Mouse (Mus musculus): ENCODE data around the gene 4933416C03Rik. TPM values are rescaled to one million over a fixed set of nuclear protein-coding genes. Genes with fewer than 3 reads are reported as not detected.

4933416C03Rik gene
- not detected in 2 replicates for polyA plus RNA-seq (2012; rRNA removed)

DNA sequence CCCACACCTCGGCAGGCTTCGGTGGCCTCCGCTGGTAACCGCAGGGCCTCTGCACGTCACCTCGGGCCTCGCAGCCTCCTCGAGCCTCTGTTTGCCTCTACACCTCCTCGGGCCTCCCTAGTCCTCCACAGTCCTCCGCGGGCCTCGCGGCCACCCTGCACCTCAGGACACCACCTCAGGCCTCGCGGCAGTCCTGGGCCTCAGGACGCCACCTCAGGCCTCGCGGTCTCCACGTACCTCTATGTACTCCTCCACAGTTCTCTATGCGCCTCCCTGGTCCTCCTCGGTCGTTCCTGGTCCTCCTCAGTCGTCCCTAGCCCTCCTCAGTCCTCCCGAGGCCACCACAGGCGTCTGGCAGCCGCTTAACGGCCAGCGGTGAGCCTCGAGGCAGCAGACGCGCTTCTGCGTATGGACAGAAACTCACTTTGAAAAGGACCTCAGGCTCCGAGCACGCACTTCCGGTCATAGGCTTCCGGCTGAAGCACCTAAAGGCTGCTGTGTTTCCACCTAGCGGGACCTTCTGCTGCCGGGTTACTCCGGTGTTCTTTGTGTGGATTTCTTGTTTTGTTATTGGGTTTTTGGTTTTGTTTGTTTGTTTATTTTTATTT lies at the start of gene 4933416C03Rik:
4933416C03Rik (minus strand) TSS at position 51 of the 608 bp plus-strand sequence.
- Histone ChIP-seq H3K27ac (ENCODE audit: insufficient read depth, low read length) (no peak within 1 kb of the TSS), H3K4me3 (ENCODE audit: extremely low read depth, insufficient read depth, insufficient read length) (no peak within 1 kb of the TSS), H3K36me3 (ENCODE audit: control insufficient read depth, insufficient read depth, low read length) (no peaks in the 10 kb centered on the region), H3K4me1 (ENCODE audit: control insufficient read depth, insufficient read depth, insufficient read length) (no peaks in the 10 kb centered on the region; the same call in 1 of the 2 replicates), H3K27me3 (ENCODE audit: control insufficient read depth, insufficient read depth, low read length) (no peaks in the 10 kb centered on the region)
- TF ChIP-seq POLR2A (IDR thresholded peaks at IDR 0.05; ENCODE audit: low read depth, low read length) (no peak), CTCF (IDR thresholded peaks at IDR 0.05; ENCODE audit: extremely low read depth, insufficient read depth, insufficient read length, insufficient replicate concordance) (no peak)
- WGBS, result 96% methylated on average over 39 of the region's 39 CpGs
- DNase-seq (ENCODE audit: low read depth in 1 of 2, low spot score in 2 of 2), result no peak

DNA sequence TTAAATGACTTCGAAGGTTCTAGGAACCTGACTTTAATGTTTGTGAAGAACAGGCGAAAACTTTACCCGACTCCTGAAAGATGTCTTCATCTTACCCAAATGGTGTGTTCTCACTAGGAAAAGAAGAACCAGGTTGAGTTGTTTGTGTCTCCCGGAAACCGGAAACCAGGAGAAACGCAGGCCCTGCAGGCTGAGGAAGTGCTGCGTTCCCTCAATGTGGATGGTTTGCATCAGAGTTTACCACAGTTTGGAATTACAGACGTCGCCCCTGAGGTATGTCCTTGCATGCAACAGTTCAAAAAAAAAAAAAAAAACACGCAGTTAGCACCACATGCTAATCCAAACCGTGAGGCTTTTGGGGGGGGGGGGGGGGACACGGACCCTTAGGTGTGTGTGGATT lies 48.6 kb upstream of the 4933416C03Rik start:
- no peak overlapping the region for H3K4me3 ChIP-seq (ENCODE audit: extremely low read depth, insufficient read depth, insufficient read length)
- H3K27me3 ChIP-seq (ENCODE audit: control insufficient read depth, insufficient read depth, low read length), result no peaks in the 10 kb centered on the region
- TF ChIP-seq CTCF (IDR thresholded peaks at IDR 0.05; ENCODE audit: extremely low read depth, insufficient read depth, insufficient read length, insufficient replicate concordance) (no peak), POLR2A (IDR thresholded peaks at IDR 0.05; ENCODE audit: low read depth, low read length) (no peak)
- 61% methylated on average over 12 of the region's 12 CpGs for WGBS
- no peaks in the 10 kb centered on the region for H3K36me3 ChIP-seq (ENCODE audit: control insufficient read depth, insufficient read depth, low read length)
- H3K27ac ChIP-seq (ENCODE audit: insufficient read depth, low read length), result no peak overlapping the region
- H3K4me1 ChIP-seq (ENCODE audit: control insufficient read depth, insufficient read depth, insufficient read length), result no peaks in the 10 kb centered on the region
- DNase-seq (ENCODE audit: low read depth in 1 of 2, low spot score in 2 of 2), result no peak

DNA sequence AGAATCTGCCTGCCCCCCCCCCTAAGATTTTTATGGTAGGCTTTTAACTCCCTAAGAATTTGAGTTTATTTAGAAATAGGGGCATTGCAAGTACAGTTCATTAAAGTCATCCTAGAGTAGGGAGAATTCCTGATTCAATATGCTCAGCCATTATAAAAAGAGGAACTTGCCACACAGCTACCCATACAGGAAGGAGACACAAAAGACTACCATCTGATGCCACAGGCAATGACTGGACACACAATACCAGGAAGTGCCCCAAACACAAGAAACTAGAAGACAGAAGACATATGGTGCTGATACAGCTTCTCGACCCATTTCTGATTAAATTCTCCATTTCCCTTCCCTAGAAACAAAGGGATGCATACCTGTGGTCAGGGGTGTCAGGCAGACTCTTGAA lies 43.0 kb upstream of the 4933416C03Rik start:
- no peak overlapping the region for H3K4me3 ChIP-seq (ENCODE audit: extremely low read depth, insufficient read depth, insufficient read length)
- H3K27ac ChIP-seq (ENCODE audit: insufficient read depth, low read length), result no peak overlapping the region
- no peaks in the 10 kb centered on the region for H3K36me3 ChIP-seq (ENCODE audit: control insufficient read depth, insufficient read depth, low read length)
- DNase-seq (ENCODE audit: low read depth in 1 of 2, low spot score in 2 of 2), result no peak
- 8% methylated on average over 1 of the region's 1 CpGs for WGBS
- TF ChIP-seq CTCF (IDR thresholded peaks at IDR 0.05; ENCODE audit: extremely low read depth, insufficient read depth, insufficient read length, insufficient replicate concordance) (no peak), POLR2A (IDR thresholded peaks at IDR 0.05; ENCODE audit: low read depth, low read length) (no peak)
- no peaks in the 10 kb centered on the region for H3K27me3 ChIP-seq (ENCODE audit: control insufficient read depth, insufficient read depth, low read length)
- no peaks in the 10 kb centered on the region for H3K4me1 ChIP-seq (ENCODE audit: control insufficient read depth, insufficient read depth, insufficient read length)

DNA sequence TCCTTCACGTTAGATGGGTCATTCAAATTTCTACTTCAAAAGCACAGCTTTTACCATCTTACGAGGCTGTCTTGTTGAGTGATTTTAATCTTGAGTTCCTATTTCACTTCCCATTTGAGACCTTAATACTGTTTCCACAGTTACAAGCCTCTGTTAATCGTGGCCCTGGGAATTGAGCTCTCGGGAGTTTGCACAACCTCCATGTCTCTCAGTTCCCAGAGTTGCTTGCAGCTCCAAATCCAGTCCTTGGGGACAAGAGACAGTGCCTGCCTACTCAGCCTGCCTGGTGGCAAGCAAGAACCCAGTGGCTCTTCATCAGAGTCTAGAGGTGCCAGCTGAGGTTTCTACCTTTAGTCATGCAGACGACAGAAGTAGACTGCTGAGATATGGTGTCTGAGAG lies 41.0 kb upstream of the 4933416C03Rik start:
- Histone ChIP-seq H3K36me3 (ENCODE audit: control insufficient read depth, insufficient read depth, low read length) (no peaks in the 10 kb centered on the region), H3K27me3 (ENCODE audit: control insufficient read depth, insufficient read depth, low read length) (no peaks in the 10 kb centered on the region), H3K4me3 (ENCODE audit: extremely low read depth, insufficient read depth, insufficient read length) (no peak overlapping the region), H3K27ac (ENCODE audit: insufficient read depth, low read length) (no peak overlapping the region), H3K4me1 (ENCODE audit: control insufficient read depth, insufficient read depth, insufficient read length) (no peaks in the 10 kb centered on the region)
- WGBS, result 75% methylated on average over 5 of the region's 5 CpGs
- DNase-seq (ENCODE audit: low read depth in 1 of 2, low spot score in 2 of 2), result no peak
- TF ChIP-seq CTCF (IDR thresholded peaks at IDR 0.05; ENCODE audit: extremely low read depth, insufficient read depth, insufficient read length, insufficient replicate concordance) (no peak), POLR2A (IDR thresholded peaks at IDR 0.05; ENCODE audit: low read depth, low read length) (no peak)

DNA sequence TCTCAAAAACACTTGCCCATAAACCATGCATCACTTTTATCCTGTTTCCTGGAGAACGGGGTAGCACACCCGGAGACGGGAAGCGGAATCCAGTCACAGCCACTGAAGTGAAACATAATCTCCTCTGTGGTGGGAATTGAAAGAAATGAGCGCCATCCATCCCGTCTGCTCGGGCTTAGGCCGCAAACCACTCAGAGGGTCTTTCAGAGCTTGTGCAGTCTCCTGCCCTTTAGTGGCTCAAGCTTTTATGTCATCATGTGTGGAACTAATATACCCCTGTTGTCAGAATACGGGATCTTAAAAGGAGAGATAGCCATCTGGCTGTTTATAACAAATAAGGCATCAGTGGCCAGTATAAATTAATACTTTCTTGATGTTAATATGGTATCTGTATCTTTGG lies 32.4 kb upstream of the 4933416C03Rik start:
- WGBS, result 87% methylated on average over 9 of the region's 9 CpGs
- TF ChIP-seq POLR2A (IDR thresholded peaks at IDR 0.05; ENCODE audit: low read depth, low read length) (no peak), CTCF (IDR thresholded peaks at IDR 0.05; ENCODE audit: extremely low read depth, insufficient read depth, insufficient read length, insufficient replicate concordance) (no peak)
- Histone ChIP-seq H3K36me3 (ENCODE audit: control insufficient read depth, insufficient read depth, low read length) (no peaks in the 10 kb centered on the region), H3K4me1 (ENCODE audit: control insufficient read depth, insufficient read depth, insufficient read length) (no peaks in the 10 kb centered on the region), H3K27ac (ENCODE audit: insufficient read depth, low read length) (no peak overlapping the region), H3K27me3 (ENCODE audit: control insufficient read depth, insufficient read depth, low read length) (no peaks in the 10 kb centered on the region), H3K4me3 (ENCODE audit: extremely low read depth, insufficient read depth, insufficient read length) (no peak overlapping the region)
- no peak for DNase-seq (ENCODE audit: low read depth in 1 of 2, low spot score in 2 of 2)

DNA sequence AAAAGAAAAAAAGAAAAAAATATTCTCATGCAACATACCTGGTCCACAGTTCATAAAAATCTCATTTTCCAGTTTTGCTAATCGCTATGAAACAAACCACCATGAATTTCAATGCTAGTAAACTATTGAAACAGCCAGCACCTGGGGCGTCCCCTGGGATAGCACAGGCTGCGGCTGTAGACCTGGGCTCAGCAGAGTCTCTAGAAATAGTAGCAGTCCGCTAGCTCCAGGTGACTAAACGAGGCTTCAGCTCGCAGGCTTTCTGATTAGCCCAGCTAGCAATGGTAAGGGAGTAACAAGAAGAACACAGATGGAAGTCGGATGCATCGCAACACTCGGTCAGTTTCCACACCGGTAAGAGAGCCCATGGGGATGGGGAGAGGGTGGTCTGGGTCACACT lies 30.0 kb upstream of the 4933416C03Rik start:
- H3K36me3 ChIP-seq (ENCODE audit: control insufficient read depth, insufficient read depth, low read length), result no peaks in the 10 kb centered on the region
- no peak for TF ChIP-seq POLR2A (IDR thresholded peaks at IDR 0.05; ENCODE audit: low read depth, low read length)
- H3K4me1 ChIP-seq (ENCODE audit: control insufficient read depth, insufficient read depth, insufficient read length), result no peaks in the 10 kb centered on the region
- no peak overlapping the region for H3K4me3 ChIP-seq (ENCODE audit: extremely low read depth, insufficient read depth, insufficient read length)
- DNase-seq (ENCODE audit: low read depth in 1 of 2, low spot score in 2 of 2), result no peak
- 93% methylated on average over 10 of the region's 10 CpGs for WGBS
- no peak overlapping the region for H3K27ac ChIP-seq (ENCODE audit: insufficient read depth, low read length)
- no peaks in the 10 kb centered on the region for H3K27me3 ChIP-seq (ENCODE audit: control insufficient read depth, insufficient read depth, low read length)

DNA sequence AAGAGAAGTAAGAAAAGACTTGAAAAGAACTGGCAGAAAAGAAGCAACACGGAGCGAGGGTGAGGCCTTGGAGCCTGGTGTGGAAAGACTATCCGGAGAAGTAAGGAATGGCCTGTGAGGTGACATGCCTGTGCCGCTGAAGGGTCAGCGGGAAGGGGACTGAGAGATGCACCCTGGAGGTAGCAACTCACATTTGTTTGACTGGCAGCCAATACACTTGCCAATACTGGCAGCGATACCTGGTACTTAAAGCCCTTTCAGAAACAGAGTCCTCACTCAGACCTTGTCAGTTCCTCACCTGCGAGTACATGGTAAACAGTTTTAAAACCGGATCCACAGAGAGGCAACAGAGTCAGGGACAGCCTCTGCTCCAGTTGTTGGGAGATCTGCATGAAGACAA lies 26.5 kb upstream of the 4933416C03Rik start:
- Histone ChIP-seq H3K36me3 (ENCODE audit: control insufficient read depth, insufficient read depth, low read length) (no peaks in the 10 kb centered on the region), H3K4me1 (ENCODE audit: control insufficient read depth, insufficient read depth, insufficient read length) (no peaks in the 10 kb centered on the region), H3K27ac (ENCODE audit: insufficient read depth, low read length) (no peak overlapping the region), H3K4me3 (ENCODE audit: extremely low read depth, insufficient read depth, insufficient read length) (no peak overlapping the region), H3K27me3 (ENCODE audit: control insufficient read depth, insufficient read depth, low read length) (no peaks in the 10 kb centered on the region)
- DNase-seq (ENCODE audit: low read depth in 1 of 2, low spot score in 2 of 2), result no peak
- WGBS, result 89% methylated on average over 8 of the region's 8 CpGs
- TF ChIP-seq POLR2A (IDR thresholded peaks at IDR 0.05; ENCODE audit: low read depth, low read length) (no peak), CTCF (IDR thresholded peaks at IDR 0.05; ENCODE audit: extremely low read depth, insufficient read depth, insufficient read length, insufficient replicate concordance) (no peak)
